Mouse (Mus musculus) limb, embryonic 15.5 days (tissue): ENCODE measurements at regions not wholly inside any gene's neighbourhood (a gene's known extent, or its start where the extent isn't known, plus 50 kb on each side); places are given as distances from the start of the nearest gene placed in this dataset.

Experiments
- ATAC-seq: fragments of 200-750 bp; cut with Nextera tagmentation; 2 replicates; pipeline ENCODE4 v1.8.0; 2017; ENCODE audit warnings: low read depth, moderate TSS enrichment; ENCODE audit not compliant: insufficient number of reproducible peaks, low FRiP score, low TSS enrichment
- H3K27ac ChIP-seq: fragments of 300-500 bp; sonication (generic); 2 replicates; pipeline ENCODE4 v1.5.1; 2015; ENCODE audit warnings: moderate library complexity, mild to moderate bottlenecking, inconsistent platforms
- H3K27me3 ChIP-seq: fragments of 300-500 bp; sonication (generic); 2 replicates; pipeline ENCODE4 v1.6.1; 2015; ENCODE audit warnings: inconsistent platforms
- H3K36me3 ChIP-seq: fragments of 300-500 bp; sonication (generic); 2 replicates; pipeline ENCODE4 v1.6.1; 2015; ENCODE audit warnings: inconsistent platforms
- H3K4me1 ChIP-seq: fragments of 300-500 bp; sonication (generic); 2 replicates; pipeline ENCODE4 v1.6.1; 2015; ENCODE audit warnings: inconsistent platforms
- H3K4me2 ChIP-seq: fragments of 300-500 bp; sonication (generic); 2 replicates; pipeline ENCODE4 v1.6.1; 2015; ENCODE audit warnings: mild to moderate bottlenecking, inconsistent platforms
- H3K4me3 ChIP-seq: fragments of 300-500 bp; sonication (generic); 2 replicates; pipeline ENCODE4 v1.5.1; 2015; ENCODE audit warnings: mild to moderate bottlenecking, inconsistent platforms
- H3K9ac ChIP-seq: fragments of 300-500 bp; sonication (generic); 2 replicates; pipeline ENCODE4 v1.6.1; 2015; ENCODE audit warnings: inconsistent platforms
- H3K9me3 ChIP-seq: fragments of 300-500 bp; sonication (generic); 2 replicates; pipeline ENCODE4 v1.6.1; 2016; ENCODE audit warnings: inconsistent platforms
- WGBS: fragments of 180-500 bp; shearing (Covaris S2); methylation state at CpG from one replicate; pipeline ENCODE4 v1.1.7; 2015; 5-methylcytosine and 5-hydroxymethylcytosine counted together

- no peak for ATAC-seq
- no peak overlapping the region for H3K4me3 ChIP-seq
- H3K4me2 ChIP-seq: no peak overlapping the region
- H3K9me3 ChIP-seq: no peaks in the 10 kb centered on the region
- 0 out of 2 replicates have a peak, but pooled peaks cover 3% of the 10 kb centered on the region for H3K27me3 ChIP-seq
- H3K27ac ChIP-seq: no peak overlapping the region
- H3K36me3 ChIP-seq: no peaks in the 10 kb centered on the region
- WGBS: 70% methylated on average over 11 of the region's 11 CpGs
- H3K4me1 ChIP-seq: no peaks in the 10 kb centered on the region
- no peak overlapping the region for H3K9ac ChIP-seq
Measured at GRCm38 (mm10) chr2:178670952-178671351, 240.6 kb downstream of the Cdh26 start.

DNA sequence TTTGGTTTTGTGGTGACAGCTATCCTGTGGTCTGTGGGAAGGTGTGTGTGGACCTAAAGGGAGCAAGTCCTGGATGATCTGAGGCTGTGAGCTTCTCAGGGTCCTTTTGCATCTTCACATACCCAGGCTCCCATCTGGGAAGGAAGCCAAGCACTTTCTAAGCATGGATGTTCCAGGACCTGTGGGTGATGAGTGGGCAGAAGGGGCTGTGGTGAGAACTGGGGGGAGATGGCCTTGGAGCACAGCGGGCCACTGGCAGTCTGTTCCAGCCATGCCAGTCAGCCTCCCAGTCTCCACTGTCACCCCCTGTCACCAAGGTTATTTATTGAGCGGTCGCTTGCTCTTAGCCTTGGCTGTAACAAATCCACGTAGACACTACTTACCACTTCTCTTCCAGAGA, 243.3 kb downstream of the Cdh26 start:
- Histone ChIP-seq H3K27ac (no peak overlapping the region), H3K9me3 (no peaks in the 10 kb centered on the region), H3K4me1 (no peaks in the 10 kb centered on the region), H3K36me3 (no peaks in the 10 kb centered on the region), H3K4me3 (no peak overlapping the region), H3K9ac (no peak overlapping the region), H3K4me2 (no peak overlapping the region), H3K27me3 (0 out of 2 replicates have a peak, but pooled peaks cover 3% of the 10 kb centered on the region)
- WGBS: 78% methylated on average over 4 of the region's 4 CpGs
- ATAC-seq: no peak

- Histone ChIP-seq H3K4me3 (no peak overlapping the region), H3K36me3 (no peaks in the 10 kb centered on the region), H3K27ac (no peak overlapping the region), H3K4me2 (no peak overlapping the region), H3K4me1 (no peaks in the 10 kb centered on the region), H3K9me3 (no peaks in the 10 kb centered on the region), H3K9ac (no peak overlapping the region), H3K27me3 (0 out of 2 replicates have a peak, but pooled peaks cover 3% of the 10 kb centered on the region)
- 62% methylated on average over 4 of the region's 4 CpGs for WGBS
- ATAC-seq: no peak
Measured at GRCm38 (mm10) chr2:178674621-178675020, 244.3 kb downstream of the Cdh26 start.

DNA sequence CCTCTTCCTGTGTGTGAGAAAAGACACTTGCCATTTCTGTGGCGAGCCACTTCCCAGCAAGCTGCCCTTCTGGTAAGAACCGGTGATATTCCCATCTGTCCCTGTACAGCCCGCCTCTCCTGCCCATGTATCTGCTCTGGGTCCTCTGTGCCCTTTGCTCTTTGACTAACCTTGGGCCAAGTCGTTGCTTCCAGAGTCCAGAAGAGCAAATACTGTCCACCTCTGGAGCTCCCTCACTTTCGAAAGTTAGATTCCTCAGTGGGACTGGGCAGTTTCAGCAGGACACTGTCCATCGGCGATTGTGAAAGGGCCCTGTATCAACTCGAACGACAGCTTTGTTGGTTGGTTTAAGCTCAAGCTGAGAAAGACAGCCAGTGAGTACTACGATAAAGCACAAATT, 246.6 kb downstream of the Cdh26 start:
- no peaks in the 10 kb centered on the region for H3K4me1 ChIP-seq
- no peak overlapping the region for H3K4me2 ChIP-seq
- H3K36me3 ChIP-seq: no peaks in the 10 kb centered on the region
- WGBS: 85% methylated on average over 10 of the region's 10 CpGs
- no peak overlapping the region for H3K27ac ChIP-seq
- no peak overlapping the region for H3K4me3 ChIP-seq
- no peak overlapping the region for H3K9ac ChIP-seq
- no peaks in the 10 kb centered on the region for H3K9me3 ChIP-seq
- no peaks in the 10 kb centered on the region for H3K27me3 ChIP-seq
- ATAC-seq: no peak

- no peak overlapping the region for H3K9ac ChIP-seq
- H3K36me3 ChIP-seq: no peaks in the 10 kb centered on the region
- no peak for ATAC-seq
- H3K9me3 ChIP-seq: no peaks in the 10 kb centered on the region
- no peak overlapping the region for H3K4me3 ChIP-seq
- 53% methylated on average over 3 of the region's 3 CpGs for WGBS
- no peak overlapping the region for H3K4me2 ChIP-seq
- no peaks in the 10 kb centered on the region for H3K27me3 ChIP-seq
- H3K27ac ChIP-seq: no peak overlapping the region
- 0 out of 2 replicates have a peak, but pooled peaks cover 4% of the 10 kb centered on the region for H3K4me1 ChIP-seq
Measured at GRCm38 (mm10) chr2:178680368-178680767, 250.0 kb downstream of the Cdh26 start.

DNA sequence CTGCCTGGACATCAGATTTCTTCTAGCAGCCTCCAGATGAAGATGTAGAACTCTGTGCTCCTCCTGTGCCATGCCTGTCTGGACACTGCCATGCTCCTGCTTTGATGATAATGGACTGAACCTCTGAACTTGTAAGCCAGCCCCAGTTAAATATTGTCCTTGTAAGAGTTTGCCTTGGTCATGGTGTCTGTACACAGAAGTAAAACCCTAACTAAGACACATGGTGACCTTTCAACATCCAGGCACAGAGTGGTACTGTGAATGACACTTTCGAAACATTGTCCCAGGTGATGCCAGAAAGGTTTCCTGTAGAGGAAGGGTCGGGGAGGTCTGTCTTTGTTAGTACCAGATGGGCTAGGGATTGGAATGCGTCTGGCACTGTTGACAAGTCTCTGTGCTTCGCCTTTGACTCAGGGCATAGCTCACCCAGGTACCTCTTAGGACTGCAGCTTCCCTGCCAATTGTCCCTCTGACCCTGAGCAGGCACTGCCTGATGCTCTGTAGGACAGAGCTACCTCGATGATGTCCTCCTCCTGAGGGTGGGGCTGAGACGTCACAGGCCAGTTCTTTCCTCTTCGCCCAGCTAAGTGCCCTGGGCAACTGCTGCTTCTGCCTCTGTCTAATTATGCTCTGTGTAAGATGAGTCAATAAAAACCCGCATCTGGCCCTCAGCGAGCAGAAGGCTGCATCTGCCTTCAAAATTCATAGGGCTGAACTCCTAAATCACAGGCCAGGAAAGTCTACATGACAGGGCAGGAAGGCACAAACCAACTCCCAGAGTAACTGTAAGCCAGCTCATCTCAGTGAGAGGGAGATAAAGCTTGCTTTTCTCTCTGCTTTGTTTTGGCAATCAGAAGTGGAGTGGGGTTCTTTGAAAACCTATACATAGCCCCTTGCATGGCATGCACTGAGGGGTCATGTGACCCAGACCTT, 254.0 kb downstream of the Cdh26 start:
- no peak overlapping the region for H3K27ac ChIP-seq
- no peaks in the 10 kb centered on the region for H3K9me3 ChIP-seq
- H3K4me3 ChIP-seq: no peak overlapping the region
- H3K9ac ChIP-seq: no peak overlapping the region
- H3K4me2 ChIP-seq: no peak overlapping the region
- no peaks in the 10 kb centered on the region for H3K36me3 ChIP-seq
- H3K4me1 ChIP-seq: 0 out of 2 replicates have a peak, but pooled peaks cover 4% of the 10 kb centered on the region
- ATAC-seq: no peak
- H3K27me3 ChIP-seq: no peaks in the 10 kb centered on the region
- WGBS: 46% methylated on average over 9 of the region's 9 CpGs

GRCm38 (mm10) chr2:178685211-178685610, 254.9 kb downstream of the Cdh26 start:
- WGBS: 70% methylated on average over 5 of the region's 5 CpGs
- ATAC-seq: no peak
- Histone ChIP-seq H3K4me3 (no peak overlapping the region), H3K9me3 (no peaks in the 10 kb centered on the region), H3K4me1 (0 out of 2 replicates have a peak, but pooled peaks cover 4% of the 10 kb centered on the region), H3K36me3 (no peaks in the 10 kb centered on the region), H3K27me3 (no peaks in the 10 kb centered on the region), H3K27ac (no peak overlapping the region), H3K4me2 (no peak overlapping the region), H3K9ac (no peak overlapping the region)

GRCm38 (mm10) chr2:178686167-178686601, 255.9 kb downstream of the Cdh26 start:
- Histone ChIP-seq H3K4me1 (0 out of 2 replicates have a peak, but pooled peaks cover 5% of the 10 kb centered on the region), H3K9me3 (no peaks in the 10 kb centered on the region), H3K9ac (no peak overlapping the region), H3K27me3 (no peaks in the 10 kb centered on the region), H3K36me3 (no peaks in the 10 kb centered on the region), H3K27ac (no peak overlapping the region), H3K4me2 (no peak overlapping the region), H3K4me3 (no peak overlapping the region)
- 30% methylated on average over 7 of the region's 7 CpGs for WGBS
- no peak for ATAC-seq

GRCm38 (mm10) chr2:178688586-178688985, 258.3 kb downstream of the Cdh26 start:
- Histone ChIP-seq H3K9me3 (no peaks in the 10 kb centered on the region), H3K9ac (no peak overlapping the region), H3K4me2 (no peak overlapping the region), H3K27me3 (no peaks in the 10 kb centered on the region), H3K4me1 (0 out of 2 replicates have a peak, but pooled peaks cover 13% of the 10 kb centered on the region), H3K36me3 (no peaks in the 10 kb centered on the region), H3K27ac (no peak overlapping the region), H3K4me3 (no peak overlapping the region)
- 78% methylated on average over 6 of the region's 6 CpGs for WGBS
- ATAC-seq: no peak

GRCm38 (mm10) chr2:178691190-178691864, 261.0 kb downstream of the Cdh26 start:
- Histone ChIP-seq H3K9me3 (no peaks in the 10 kb centered on the region), H3K27me3 (no peaks in the 10 kb centered on the region), H3K4me1 (0 out of 2 replicates have a peak, but pooled peaks cover 9% of the 10 kb centered on the region), H3K4me2 (no peak overlapping the region), H3K36me3 (no peaks in the 10 kb centered on the region), H3K9ac (no peak overlapping the region), H3K4me3 (no peak overlapping the region), H3K27ac (no peak overlapping the region)
- no peak for ATAC-seq
- 54% methylated on average over 13 of the region's 13 CpGs for WGBS

DNA sequence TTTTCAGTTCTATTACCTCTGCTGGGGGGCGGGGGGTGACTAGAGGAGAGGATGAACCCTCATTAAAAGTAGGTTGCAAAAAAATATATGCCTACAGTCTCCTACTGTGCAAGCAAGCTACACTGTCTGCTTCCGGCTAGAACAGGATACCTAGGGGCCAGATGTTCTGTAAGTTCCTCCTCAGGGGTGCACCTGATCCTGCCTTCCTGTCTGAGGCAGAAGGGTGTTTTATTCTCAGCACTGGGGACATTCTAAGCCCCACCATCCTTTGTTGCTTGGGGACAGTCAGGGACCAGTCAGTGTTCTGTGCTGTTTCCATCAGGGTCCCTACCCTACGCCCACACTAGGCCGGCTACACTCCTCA, 261.5 kb downstream of the Cdh26 start:
- no peak for ATAC-seq
- WGBS: 70% methylated on average over 4 of the region's 4 CpGs
- no peak overlapping the region for H3K27ac ChIP-seq

DNA sequence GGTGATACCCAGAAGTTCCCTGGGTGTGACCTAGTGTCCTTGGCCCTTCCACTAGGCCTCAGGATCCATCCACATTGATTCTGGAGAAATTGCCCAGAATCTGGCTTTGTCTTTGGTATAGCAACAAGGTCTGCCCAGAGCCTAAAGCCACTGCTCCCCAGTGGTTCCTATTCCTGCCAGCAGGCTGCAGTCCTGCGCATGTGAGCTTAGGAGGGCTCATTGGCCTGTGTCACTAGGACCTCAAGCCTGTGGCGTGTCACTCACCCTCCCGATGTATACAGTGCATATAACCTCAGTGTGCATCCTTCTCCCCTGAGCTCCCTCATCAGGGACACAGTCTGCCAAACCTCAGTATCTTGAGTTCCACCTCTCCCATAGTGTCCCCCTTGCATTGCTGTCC, 261.9 kb downstream of the Cdh26 start:
- H3K9me3 ChIP-seq: no peaks in the 10 kb centered on the region
- H3K4me2 ChIP-seq: no peak overlapping the region
- H3K36me3 ChIP-seq: no peaks in the 10 kb centered on the region
- no peak overlapping the region for H3K9ac ChIP-seq
- H3K27me3 ChIP-seq: no peaks in the 10 kb centered on the region
- 0 out of 2 replicates have a peak, but pooled peaks cover 9% of the 10 kb centered on the region for H3K4me1 ChIP-seq
- no peak overlapping the region for H3K27ac ChIP-seq
- no peak overlapping the region for H3K4me3 ChIP-seq
- ATAC-seq: no peak
- 75% methylated on average over 3 of the region's 3 CpGs for WGBS

More for the DNA sequence above, 261.5 kb downstream of the Cdh26 start:
- H3K4me2 ChIP-seq: no peak overlapping the region
- H3K9ac ChIP-seq: no peak overlapping the region
- no peak overlapping the region for H3K4me3 ChIP-seq
- 0 out of 2 replicates have a peak, but pooled peaks cover 9% of the 10 kb centered on the region for H3K4me1 ChIP-seq
- H3K36me3 ChIP-seq: no peaks in the 10 kb centered on the region
- H3K27me3 ChIP-seq: no peaks in the 10 kb centered on the region
- H3K9me3 ChIP-seq: no peaks in the 10 kb centered on the region
